Mouse (Mus musculus) brown adipose tissue, adult 24 weeks (tissue): ENCODE data around the gene Cped1. TPM values are rescaled to one million over a fixed set of nuclear protein-coding genes. Genes with fewer than 3 reads are reported as not detected.

ENCODE experiments used
- H3K27ac ChIP-seq: fragments of 200-500 bp; replicated peaks from 2 replicates; pipeline ENCODE4 v1.5.1; 2012; ENCODE audit warnings: low read depth, mild to moderate bottlenecking, low read length
- H3K4me1 ChIP-seq: fragments of 200-500 bp; 2 replicates; pipeline ENCODE4 v1.6.1; 2012; ENCODE audit warnings: low read length, mixed read lengths; ENCODE audit not compliant: control insufficient read depth, insufficient read depth, insufficient read length
- H3K4me3 ChIP-seq: fragments of 200-500 bp; 2 replicates; pipeline ENCODE4 v1.5.1; 2012; ENCODE audit warnings: low read depth, mild to moderate bottlenecking, low read length, moderate library complexity; ENCODE audit not compliant: insufficient read depth
- polyA plus RNA-seq: library from polyadenylated mRNA; stranded (reverse); fragments of >200 nt; gene quantifications from 2 replicates; pipeline ENCODE4 v1.2.4, GENCODE M21; 2012; ENCODE audit not compliant: missing spikeins, insufficient read depth, insufficient read length

Cped1 gene
- 37.5 and 39.6 TPM in 2 replicates for polyA plus RNA-seq

GRCm38 (mm10) chr6:21985732-21986540 lies at the start of gene Cped1:
TSS of gene Cped1 (plus strand) at chr6:21985916.
- H3K4me1 ChIP-seq: peaks cover 7% of the 10 kb centered on the region
- peak within 1 kb of the TSS; percentile 84 for H3K4me3 ChIP-seq
- H3K27ac ChIP-seq: peak within 1 kb of the TSS; percentile 91

GRCm38 (mm10) chr6:21937981-21938635 lies 47.6 kb upstream of the Cped1 start:
- Histone ChIP-seq H3K4me3 (no peak overlapping the region), H3K4me1 (no peaks in the 10 kb centered on the region), H3K27ac (no peak overlapping the region)

- peak within 1 kb of the TSS; percentile 82 for H3K4me3 ChIP-seq
- H3K4me1 ChIP-seq: no peaks in the 10 kb centered on the region
- peak within 1 kb of the TSS; percentile 99 for H3K27ac ChIP-seq
These were observed 36.4 kb upstream of the Cped1 start, which contains the start of gene Ing3 for GRCm38 (mm10) chr6:21949226-21949731. TSS of gene Ing3 (plus strand) at chr6:21949571.

- Histone ChIP-seq H3K4me3 (peak overlapping the region; percentile 82), H3K4me1 (no peaks in the 10 kb centered on the region), H3K27ac (peak overlapping the region; percentile 99)
These were observed 35.8 kb upstream of the Cped1 start for GRCm38 (mm10) chr6:21949771-21950448.

DNA sequence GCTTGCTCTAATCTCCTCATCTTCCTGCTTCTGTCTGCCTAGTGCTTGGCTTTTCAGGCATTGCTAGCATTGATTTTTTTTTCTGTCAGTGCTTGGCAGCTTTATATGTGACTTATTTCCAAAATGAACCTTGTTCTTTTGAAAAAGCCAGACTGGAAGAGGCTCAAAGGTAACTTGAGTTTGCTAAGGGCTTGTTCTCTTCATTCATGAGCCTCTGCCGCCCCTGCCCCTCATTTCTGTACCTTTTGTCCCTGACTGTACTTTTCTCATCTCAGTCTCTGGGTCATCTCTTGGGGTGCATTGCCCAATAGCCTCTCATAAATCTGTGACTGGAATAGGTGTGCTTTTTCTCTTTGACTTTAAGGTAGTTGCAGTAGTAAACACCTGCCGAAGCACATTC lies 35.0 kb upstream of the Cped1 start:
- Histone ChIP-seq H3K4me3 (peak overlapping the region; percentile 82), H3K4me1 (no peaks in the 10 kb centered on the region), H3K27ac (peak overlapping the region; percentile 36; the same call in 1 of the 2 replicates)

GRCm38 (mm10) chr6:21955468-21955867 lies 30.2 kb upstream of the Cped1 start:
- Histone ChIP-seq H3K4me1 (no peaks in the 10 kb centered on the region), H3K4me3 (no peak overlapping the region), H3K27ac (no peak overlapping the region)

- Histone ChIP-seq H3K4me3 (no peak overlapping the region), H3K4me1 (no peaks in the 10 kb centered on the region), H3K27ac (no peak overlapping the region)
These were observed 26.8 kb upstream of the Cped1 start for GRCm38 (mm10) chr6:21958922-21959321.

DNA sequence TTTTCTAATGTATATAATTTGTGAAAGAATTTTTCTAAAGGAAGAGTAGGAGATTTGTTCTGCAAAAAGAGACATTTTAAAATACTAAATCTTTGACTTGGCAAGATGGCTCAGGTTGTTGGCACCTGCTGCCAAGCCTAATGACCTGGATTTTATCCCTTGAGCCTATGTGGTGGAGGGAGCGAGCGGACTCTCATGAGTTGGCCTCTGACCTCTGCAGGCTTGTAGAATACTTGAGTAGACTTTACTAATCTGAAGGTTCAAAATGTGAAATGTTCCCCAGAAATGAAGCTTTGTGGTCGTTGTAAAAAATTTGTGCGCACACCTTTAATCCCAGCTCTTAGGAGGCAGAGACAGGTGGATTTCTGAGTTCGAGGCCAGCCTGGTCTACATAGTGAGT lies 25.8 kb upstream of the Cped1 start:
- Histone ChIP-seq H3K4me1 (no peaks in the 10 kb centered on the region), H3K27ac (no peak overlapping the region), H3K4me3 (no peak overlapping the region)

- no peak overlapping the region for H3K27ac ChIP-seq
These were observed 8.2 kb upstream of the Cped1 start for GRCm38 (mm10) chr6:21977532-21977931.

DNA sequence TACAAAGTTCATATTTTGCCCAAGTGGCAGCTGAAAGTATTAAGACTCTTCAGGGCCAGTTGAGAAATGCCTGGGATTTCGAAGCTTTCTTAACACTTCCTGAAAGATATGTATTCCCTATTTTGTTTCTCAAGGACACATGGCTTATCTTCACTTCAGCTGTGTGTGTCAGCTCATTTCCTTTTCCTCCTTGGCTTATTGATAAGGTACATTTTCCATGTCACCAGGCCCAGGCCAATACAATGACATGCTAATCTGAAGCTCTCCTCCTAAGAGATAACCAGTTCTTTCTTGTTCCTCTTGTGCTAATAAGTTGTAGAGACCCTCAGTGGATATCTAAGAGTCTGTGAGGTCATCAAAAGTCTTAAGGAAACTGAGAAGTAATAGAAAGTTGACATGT lies 4.6 kb upstream of the Cped1 start:
- H3K4me3 ChIP-seq: no peak overlapping the region
- no peaks in the 10 kb centered on the region for H3K4me1 ChIP-seq
- no peak overlapping the region for H3K27ac ChIP-seq

More at GRCm38 (mm10) chr6:21977532-21977931, 8.2 kb upstream of the Cped1 start:
- Histone ChIP-seq H3K4me1 (no peaks in the 10 kb centered on the region), H3K4me3 (no peak overlapping the region)

- peak overlapping the region; percentile 84 for H3K4me3 ChIP-seq
- H3K27ac ChIP-seq: peak overlapping the region; percentile 91
These were observed 555 bp upstream of the Cped1 start for GRCm38 (mm10) chr6:21984990-21985731.

GRCm38 (mm10) chr6:21986660-21987331 lies 1.1 kb downstream of the Cped1 start:
- H3K4me1 ChIP-seq: peaks cover 7% of the 10 kb centered on the region
- H3K4me3 ChIP-seq: peak overlapping the region; percentile 84

More at GRCm38 (mm10) chr6:21984990-21985731, 555 bp upstream of the Cped1 start:
- peaks cover 7% of the 10 kb centered on the region for H3K4me1 ChIP-seq

DNA sequence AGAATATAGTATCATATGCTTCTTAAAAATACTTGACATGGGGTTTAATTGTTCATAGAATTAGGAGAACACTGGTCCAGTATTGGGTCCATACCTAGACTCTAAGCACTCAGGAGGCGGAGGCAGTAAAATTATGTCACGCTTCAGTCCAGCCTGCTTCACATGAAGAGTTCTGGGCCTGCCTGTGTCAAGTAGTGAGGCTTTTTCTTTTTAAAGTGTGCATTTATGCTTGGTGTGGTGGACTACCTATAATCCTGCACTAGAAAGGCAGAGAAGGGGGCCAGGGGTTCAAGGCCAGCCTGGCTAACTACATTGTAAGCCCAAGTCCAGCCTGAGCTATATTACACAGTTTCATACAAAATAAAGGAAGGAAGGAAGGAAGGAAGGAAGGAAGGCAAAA lies 1.8 kb downstream of the Cped1 start:
- H3K4me1 ChIP-seq: peaks cover 7% of the 10 kb centered on the region
- peak overlapping the region; percentile 70 for H3K27ac ChIP-seq
- H3K4me3 ChIP-seq: peak overlapping the region; percentile 49

More at GRCm38 (mm10) chr6:21986660-21987331, 1.1 kb downstream of the Cped1 start:
- peak overlapping the region; percentile 91 for H3K27ac ChIP-seq

DNA sequence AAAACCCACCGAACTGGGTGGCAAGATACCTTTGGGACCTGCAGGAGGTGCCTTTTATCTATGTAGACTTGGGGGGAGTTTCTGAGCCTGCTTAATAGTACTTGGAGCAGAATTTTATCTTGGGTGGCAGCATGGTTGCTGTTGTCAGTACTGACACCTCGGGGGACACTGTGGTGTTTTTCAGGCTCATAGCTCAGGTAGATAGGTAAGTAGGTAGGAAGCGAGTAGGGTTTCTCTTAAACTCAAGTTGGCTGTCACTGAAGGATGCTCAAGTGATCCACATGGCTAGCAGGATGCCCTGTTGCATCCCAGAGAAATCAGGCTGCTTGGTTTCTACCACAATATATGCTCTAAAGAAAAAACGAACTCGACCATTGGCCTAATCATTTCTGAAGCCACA lies 2.6 kb downstream of the Cped1 start:
- H3K4me1 ChIP-seq: peaks cover 7% of the 10 kb centered on the region
- peak overlapping the region; percentile 42 for H3K4me3 ChIP-seq
- peak overlapping the region; percentile 2; the same call in 1 of the 2 replicates for H3K27ac ChIP-seq
